Mouse (Mus musculus) layer of hippocampus, postnatal 25 days (tissue): ENCODE data around the gene Rarg. TPM values are rescaled to one million over a fixed set of nuclear protein-coding genes. Genes with fewer than 3 reads are reported as not detected.
A peak's percentile ranks its signal among the peaks of the same experiment; 100 is the strongest.

Experiments used
- DNase-seq, 2 experiments: peaks; one replicate each; pipeline ENCODE4 v3.0.0; 2022; ENCODE audit warnings: mixed read lengths in 2 of 2, low spot score in 1 of 2; ENCODE audit errors: extremely low spot score in 1 of 2
- total RNA-seq, 2 experiments: library from RNA; stranded (reverse); gene quantifications; 2 replicates each; pipeline ENCODE4 v1.2.3; 2021

Rarg gene
- total RNA-seq = 10 to 100 TPM; 13.1 to 13.6 TPM

DNA sequence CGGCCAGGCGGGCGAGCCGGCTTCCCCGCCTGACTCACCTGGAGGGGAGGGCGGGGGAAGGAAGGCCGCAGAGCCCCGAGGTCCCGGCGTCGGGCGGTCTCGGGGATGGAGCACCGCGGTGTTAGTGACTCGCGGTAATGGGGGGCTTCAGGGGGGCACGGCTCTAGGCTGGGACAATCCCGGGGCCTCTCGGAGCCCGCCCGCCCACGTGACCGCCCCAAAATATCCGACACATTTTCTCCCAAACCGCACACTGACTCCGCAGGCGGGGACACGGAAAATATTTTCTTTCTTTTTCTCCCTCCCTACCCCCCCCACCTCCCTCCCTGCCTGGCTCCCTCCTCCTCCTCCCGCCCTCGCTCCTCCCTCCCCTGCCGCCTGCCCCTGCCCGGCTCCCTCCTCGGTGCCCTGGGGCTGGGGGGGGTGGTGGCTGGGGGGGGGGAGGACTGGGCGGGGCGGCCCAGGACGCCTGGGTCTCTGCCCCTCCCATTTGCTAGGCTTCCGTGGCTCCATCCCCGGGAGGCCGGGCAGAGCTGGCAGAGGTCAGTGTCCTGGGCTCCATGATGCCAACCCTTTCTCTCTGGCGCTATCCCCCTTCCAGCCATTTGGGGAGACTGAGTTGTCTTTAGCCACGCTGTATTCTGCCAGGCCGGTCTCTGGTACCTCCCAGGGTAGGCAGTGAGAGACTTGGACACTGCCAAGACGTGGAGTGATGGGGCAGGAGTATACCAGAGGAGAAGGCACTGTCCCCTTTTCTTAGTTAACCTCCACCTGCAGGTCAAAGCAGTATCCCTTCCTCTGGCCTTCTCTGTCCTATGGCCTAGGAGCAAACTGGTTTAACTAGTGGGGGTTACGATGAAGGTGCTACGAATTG is at the start of gene Rarg:
Gene Rarg (minus strand): TSS at position 316 of the 874 bp plus-strand sequence.
- DNase-seq = no peak

DNA sequence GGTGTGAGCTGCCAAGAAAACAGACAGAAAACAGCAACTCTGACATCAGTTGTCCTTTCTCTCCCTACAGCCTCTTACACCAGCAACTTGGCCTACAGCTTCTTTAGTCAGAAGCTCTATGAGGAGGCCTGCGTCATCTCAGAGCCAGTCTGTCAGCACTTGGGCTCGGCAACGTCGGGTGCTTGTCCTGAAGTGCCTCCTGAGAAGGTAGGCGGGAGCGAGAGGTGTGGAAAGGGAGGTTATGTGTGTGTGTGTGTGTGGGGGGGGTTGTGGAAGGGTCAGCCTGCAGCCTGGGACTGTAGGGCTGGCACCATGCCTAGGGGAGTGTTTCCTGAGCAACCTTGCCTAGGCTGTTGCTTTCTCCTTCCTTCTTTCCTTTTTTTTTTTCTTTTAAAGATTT is 45.2 kb upstream of the Rarg start:
- DNase-seq = no peak

DNA sequence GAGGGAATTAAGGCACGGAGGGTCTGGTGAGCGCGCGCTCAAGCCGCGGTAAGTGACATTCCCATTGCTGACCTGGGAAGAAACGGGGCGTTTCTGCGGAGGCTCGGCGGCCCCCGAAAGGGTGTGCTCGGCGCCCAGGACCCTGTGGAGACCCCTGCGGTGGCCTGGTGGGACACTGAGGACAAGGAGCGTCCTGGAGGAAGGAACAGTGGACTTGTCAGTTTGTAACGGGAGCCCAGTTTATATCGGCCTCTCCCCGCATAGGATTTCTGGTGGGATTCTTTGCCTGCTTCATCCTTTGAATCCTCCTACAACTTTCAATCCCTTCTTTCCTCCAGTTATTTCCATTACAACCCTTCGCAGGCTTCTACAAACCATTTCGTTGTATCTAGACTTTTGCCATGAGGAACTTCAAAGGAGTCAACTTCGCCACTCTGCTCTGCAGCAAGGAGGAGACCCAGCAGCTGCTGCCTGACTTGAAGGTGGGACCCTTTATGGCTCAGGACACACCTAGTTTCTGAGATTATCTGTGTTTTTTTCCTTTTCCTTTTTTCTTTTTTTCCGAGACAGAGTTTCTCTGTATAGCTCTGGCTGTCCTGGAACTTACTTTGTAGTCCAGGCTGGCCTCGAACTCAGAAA is 39.2 kb upstream of the Rarg start:
- DNase-seq = no peak

GRCm38 (mm10) chr15:102295633-102296367 is 38.5 kb upstream of the Rarg start, which contains the start of gene Espl1:
Espl1 (plus strand) TSS chr15:102296266.
- DNase-seq = peak; percentile 73 to 88

- DNase-seq = peak in 1 of 2 experiments; percentile 24
Observed at GRCm38 (mm10) chr15:102287395-102287794, 30.1 kb upstream of the Rarg start.

DNA sequence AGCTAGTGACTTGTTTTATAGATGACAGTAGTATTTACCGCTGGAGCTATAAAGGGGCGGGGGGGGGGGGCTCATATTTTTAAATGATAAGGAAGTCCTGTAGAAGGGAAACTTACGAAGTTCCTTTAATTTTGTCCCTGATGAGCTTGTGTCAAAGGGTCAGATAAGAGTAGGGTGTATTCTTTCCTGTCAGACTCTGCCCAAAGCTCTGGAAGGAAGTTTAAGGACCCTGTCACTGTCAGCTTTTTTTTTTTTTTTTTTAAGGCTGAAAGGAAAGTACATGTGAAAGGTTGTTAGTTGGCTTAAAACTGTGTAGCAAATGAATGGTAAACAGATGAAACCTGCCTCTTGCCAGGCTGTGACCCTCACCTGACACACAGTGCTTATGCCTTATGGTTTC is 26.3 kb upstream of the Rarg start:
- DNase-seq = no peak

- no peak for DNase-seq
Observed at GRCm38 (mm10) chr15:102282463-102283292, 25.4 kb upstream of the Rarg start.

DNA sequence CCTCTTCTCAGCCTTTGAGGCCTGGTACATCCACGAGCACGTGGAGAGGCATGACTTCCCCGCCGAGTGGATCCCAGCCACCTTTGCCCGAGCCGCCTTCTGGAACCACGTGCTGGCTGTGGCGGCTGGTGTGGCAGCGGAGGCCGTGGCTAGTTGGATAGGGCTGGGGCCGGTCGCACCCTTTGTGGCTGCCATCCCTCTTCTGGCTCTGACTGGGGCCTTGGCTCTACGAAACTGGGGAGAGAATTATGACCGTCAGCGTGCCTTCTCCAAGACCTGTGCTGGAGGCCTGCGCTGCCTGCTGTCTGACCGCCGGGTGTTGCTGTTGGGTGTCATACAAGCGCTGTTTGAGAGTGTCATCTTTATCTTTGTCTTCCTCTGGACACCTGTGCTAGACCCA is 23.3 kb upstream of the Rarg start:
- DNase-seq = no peak

DNA sequence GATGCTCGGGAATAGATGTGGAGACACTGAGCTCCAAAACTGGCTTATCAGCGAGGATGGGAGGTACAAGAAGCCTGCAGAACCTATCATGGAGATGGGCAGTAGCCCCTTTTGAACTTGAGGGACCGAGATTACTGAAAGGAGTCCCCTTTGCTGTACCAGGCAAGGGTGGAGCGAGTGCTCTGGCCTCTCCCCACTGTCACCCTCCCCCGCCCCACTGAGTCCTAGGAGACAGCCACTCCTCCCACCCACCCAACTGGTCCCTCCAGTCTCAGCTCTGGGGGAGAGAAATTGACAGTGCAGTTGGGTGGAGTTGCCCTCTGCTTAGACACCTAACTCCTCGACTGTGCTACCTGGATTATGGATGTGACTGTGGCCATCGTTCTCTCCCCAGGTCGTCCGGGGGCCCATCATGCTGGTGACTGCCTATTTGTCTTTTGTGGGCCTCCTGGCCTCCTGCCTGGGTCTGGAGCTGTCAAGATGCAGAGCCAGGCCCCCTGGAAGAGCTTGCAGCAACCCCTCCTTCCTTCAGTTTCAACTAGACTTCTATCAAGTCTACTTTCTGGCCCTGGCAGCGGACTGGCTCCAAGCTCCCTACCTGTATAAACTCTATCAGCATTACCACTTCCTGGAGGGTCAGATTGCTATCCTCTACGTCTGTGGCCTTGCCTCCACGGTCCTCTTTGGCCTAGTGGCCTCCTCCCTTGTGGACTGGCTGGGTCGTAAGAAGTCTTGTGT is 22.6 kb upstream of the Rarg start:
- DNase-seq = no peak

DNA sequence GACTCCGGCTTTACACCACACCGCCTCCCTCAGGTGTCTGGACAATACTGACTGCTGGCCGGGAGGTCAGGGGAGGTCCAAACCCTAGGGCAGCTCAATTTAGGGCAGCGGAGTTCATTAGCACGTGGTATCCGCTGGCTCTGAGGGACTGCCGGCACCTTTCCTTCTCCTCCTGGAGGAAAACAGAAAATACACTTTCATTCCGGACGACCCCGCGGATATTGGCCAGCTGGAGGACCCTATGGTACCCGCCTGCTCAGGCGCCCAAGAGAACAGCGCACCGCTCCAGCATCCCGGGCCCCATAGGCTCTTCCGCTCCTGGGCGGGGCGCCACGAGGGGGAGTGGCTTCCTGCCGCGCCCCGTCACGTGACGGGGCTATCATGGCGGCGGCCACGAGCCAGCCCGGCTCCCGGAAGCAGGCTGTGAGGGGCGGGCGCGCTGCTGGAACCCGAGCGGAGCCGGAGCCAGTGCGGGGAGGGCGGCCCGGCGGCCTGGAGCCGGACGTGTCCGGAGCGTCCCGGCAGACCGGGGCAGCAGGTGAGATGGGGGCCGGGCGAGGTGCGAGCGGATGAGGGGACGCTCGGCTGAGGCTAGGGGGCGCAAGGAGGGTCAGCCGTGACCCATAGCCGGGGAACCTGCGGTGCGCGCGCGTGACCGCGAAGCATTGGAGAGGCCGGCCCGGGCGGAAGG is 21.9 kb upstream of the Rarg start, which contains the start of gene Mfsd5:
Gene Mfsd5 (plus strand): TSS at position 363 of the 691 bp plus-strand sequence.
- peak; percentile 81 to 82 for DNase-seq

DNA sequence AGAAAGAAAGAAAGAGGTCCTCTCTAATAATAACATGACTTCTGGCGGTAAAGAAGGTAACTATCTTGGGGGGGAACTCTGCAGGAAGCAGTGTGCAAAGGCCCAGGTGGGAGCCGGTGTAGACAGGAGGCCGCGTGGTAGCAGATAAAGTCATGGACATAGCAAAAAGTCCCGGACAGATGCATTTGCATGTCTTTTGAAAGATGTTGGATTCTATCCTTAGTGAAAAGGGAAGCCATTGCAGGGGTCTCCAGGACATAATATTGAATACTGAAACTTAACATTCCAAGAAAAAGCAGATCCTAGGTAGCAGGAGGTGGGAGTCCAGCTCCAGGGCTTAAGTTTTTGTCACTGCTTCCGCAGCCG is 21.4 kb upstream of the Rarg start:
- no peak for DNase-seq

GRCm38 (mm10) chr15:102273982-102274716 is 16.8 kb upstream of the Rarg start:
- no peak for DNase-seq

GRCm38 (mm10) chr15:102271441-102271840 is 14.1 kb upstream of the Rarg start:
- DNase-seq = no peak

DNA sequence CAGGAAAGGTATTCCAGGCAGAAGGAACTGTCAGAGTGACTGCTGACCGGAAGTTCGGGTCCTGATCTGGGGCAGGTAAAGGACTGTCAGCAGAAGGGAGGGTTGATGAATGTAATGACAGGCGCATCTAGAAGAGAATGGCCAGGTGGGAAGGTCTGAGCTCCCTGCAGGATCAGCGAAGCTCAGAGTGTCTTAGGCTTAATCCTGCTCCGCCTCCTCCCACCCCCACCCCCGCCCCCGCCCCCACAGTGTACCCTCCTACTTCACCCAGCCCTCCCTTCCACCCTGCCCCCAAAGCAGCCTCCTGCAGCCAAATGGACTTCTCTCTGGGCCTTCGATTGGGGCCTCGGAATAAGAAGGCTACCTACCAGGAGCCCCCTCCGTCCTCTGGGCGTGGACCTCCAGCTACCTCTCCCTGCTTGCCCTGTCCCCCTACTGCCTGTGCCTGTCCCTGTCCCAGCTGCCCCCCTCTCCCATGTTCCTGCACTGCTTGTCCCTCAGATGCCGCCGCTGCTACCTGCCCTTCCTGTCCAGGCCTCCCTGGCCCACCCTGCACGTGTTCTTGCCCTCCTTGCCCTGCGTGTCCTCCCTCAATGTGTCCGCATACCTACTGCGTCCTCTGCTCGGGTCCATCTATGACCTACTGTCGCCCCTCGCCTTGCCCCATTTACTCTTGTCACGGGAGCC is 13.1 kb upstream of the Rarg start, which contains the start of gene Gm9918:
Gene Gm9918 (plus strand): TSS at position 290 of the 687 bp plus-strand sequence.
- DNase-seq = no peak

GRCm38 (mm10) chr15:102265548-102265947 is 8.2 kb upstream of the Rarg start:
- no peak for DNase-seq

- DNase-seq = no peak
Observed at GRCm38 (mm10) chr15:102263037-102263436, 5.7 kb upstream of the Rarg start.

DNA sequence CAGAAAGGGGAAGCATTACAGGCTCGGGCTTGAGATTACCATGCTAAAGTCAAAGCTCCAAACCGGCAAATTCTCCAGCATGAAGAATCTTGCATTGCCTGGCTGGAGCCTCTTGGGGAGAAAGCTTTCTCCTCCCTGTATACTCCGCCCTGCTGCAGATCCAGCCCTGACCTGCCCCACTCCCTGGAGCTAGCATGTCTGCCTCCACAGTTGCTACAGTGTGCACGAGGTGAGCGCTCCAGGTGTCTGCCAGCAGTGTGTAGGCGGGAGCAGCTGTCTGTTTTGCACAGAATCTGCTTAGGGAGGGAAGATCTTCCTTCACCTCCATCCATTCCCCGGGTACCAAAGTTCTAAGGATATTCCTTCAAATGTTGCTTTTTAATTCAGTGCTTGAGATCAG is 5.3 kb upstream of the Rarg start:
- DNase-seq = no peak
